Comparison of ENCODE assay signal across 8 mouse cellular contexts in the genomic region with DNA sequence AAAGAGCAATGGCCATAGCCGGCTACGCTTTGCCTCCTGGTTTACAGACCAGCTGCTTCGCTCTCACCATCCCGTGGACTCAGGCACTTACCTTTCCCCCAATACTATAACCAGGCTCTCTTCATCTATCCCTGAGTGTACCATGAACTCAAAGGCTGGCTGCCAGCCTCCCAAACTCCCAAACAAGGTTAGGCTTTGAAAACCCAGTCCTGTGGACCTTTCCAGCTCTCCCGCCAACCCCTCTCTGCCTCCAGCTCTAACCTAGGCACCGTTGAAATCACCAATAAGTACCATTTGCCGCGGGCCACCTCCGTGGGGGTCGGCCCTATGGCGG. TPM values are rescaled to one million over a fixed set of nuclear protein-coding genes. Genes with fewer than 3 reads are reported as not detected.
DNase-seq lines count a peak whose midpoint lies in the region; ATAC-seq and TF ChIP-seq lines count a peak whose summit lies in the region.

No protein-coding gene starts in this region.

- intact Hi-C loops in gastrocnemius, adult 2 months (cut with DNase I), result no loop called here

- 3% methylated on average over 11 of the region's 11 CpGs for WGBS in hindbrain, embryonic 10.5 days
- WGBS in liver, embryonic 15.5 days (ENCODE audit: insufficient replicate concordance), result 2% methylated on average over 11 of the region's 11 CpGs

- peak overlapping the region; percentile 90 for H3K4me2 ChIP-seq in liver, embryonic 15.5 days

- H3K27me3 ChIP-seq in E14TG2a.4 (ENCODE audit: insufficient read depth, low read length), result peaks cover 9% of the 10 kb centered on the region
- H3K27me3 ChIP-seq in hindbrain, embryonic 10.5 days (ENCODE audit: insufficient read depth, poor library complexity, severe bottlenecking), result no peaks in the 10 kb centered on the region
- no peaks in the 10 kb centered on the region for H3K27me3 ChIP-seq in liver, embryonic 15.5 days

- no peak for TF ChIP-seq CTCF in gastrocnemius, adult 2 months (IDR thresholded peaks at IDR 0.05)
- TF ChIP-seq CTCF in E14TG2a.4 (conservative IDR thresholded peaks at IDR 0.05; ENCODE audit: low read length), result no peak

- no peak for DNase-seq in gastrocnemius, adult 2 months
- DNase-seq in gastrocnemius, postnatal 25 days, result no peak
- no peak for DNase-seq in hindbrain, embryonic 10.5 days (ENCODE audit: low spot score)
- no peak for DNase-seq in spleen, postnatal 36 days (ENCODE audit: low spot score in 2 of 2)

- H3K9me3 ChIP-seq in E14TG2a.4 (ENCODE audit: low read length), result no peaks in the 10 kb centered on the region
- peaks cover 10% of the 10 kb centered on the region for H3K9me3 ChIP-seq in hindbrain, embryonic 10.5 days
- no peaks in the 10 kb centered on the region for H3K9me3 ChIP-seq in liver, embryonic 15.5 days (replicated peaks)

- no peak for ATAC-seq in liver, embryonic 15.5 days (ENCODE audit: insufficient read depth)
- no peak for ATAC-seq in granulocyte monocyte progenitor cell, adult 5-6 weeks (replicated peaks; ENCODE audit: poor library complexity, severe bottlenecking)
- ATAC-seq in monocyte, adult 5-6 weeks (replicated peaks; ENCODE audit: insufficient number of reproducible peaks, low FRiP score, low TSS enrichment, poor library complexity, severe bottlenecking), result no peak

- peak overlapping the region; percentile 96 for H3K9ac ChIP-seq in liver, embryonic 15.5 days

- peak overlapping the region; percentile 98 for H3K27ac ChIP-seq in gastrocnemius, adult 2 months
- peak overlapping the region; percentile 98 for H3K27ac ChIP-seq in hindbrain, embryonic 10.5 days
- H3K27ac ChIP-seq in liver, embryonic 15.5 days (replicated peaks), result peak overlapping the region; percentile 94

- peaks cover 64% of the 10 kb centered on the region for H3K36me3 ChIP-seq in E14TG2a.4 (ENCODE audit: insufficient read depth, low read length)
- H3K36me3 ChIP-seq in hindbrain, embryonic 10.5 days, result peaks cover 46% of the 10 kb centered on the region
- peaks cover 46% of the 10 kb centered on the region for H3K36me3 ChIP-seq in liver, embryonic 15.5 days (replicated peaks)

- peak overlapping the region; percentile 100 for H3K4me3 ChIP-seq in gastrocnemius, adult 2 months
- H3K4me3 ChIP-seq in E14TG2a.4 (replicated peaks; ENCODE audit: low read length), result peak overlapping the region; percentile 97
- H3K4me3 ChIP-seq in hindbrain, embryonic 10.5 days, result peak overlapping the region; percentile 100
- H3K4me3 ChIP-seq in liver, embryonic 15.5 days (replicated peaks), result peak overlapping the region; percentile 94

- H3K4me1 ChIP-seq in E14TG2a.4 (replicated peaks; ENCODE audit: low read depth, low read length), result peaks cover 82% of the 10 kb centered on the region
- H3K4me1 ChIP-seq in hindbrain, embryonic 10.5 days (replicated peaks), result peaks cover 56% of the 10 kb centered on the region
- H3K4me1 ChIP-seq in liver, embryonic 15.5 days (replicated peaks), result peaks cover 84% of the 10 kb centered on the region

RNA-seq across cellular contexts. Expression of a gene that starts 1.5 kb away (rescaled TPM):
- total RNA-seq in gastrocnemius, adult 2 months (2021), result 10 to 100 TPM; 48.4 to 49.1 TPM
- total RNA-seq in gastrocnemius, postnatal 25 days (2021), result 10 to 100 TPM; 34.5 to 38.6 TPM
- 22.6 and 30.4 TPM in 2 replicates for polyA plus RNA-seq in hindbrain, embryonic 10.5 days (2016; fragmentation: Nextera tagmentation; extraction: Ambion mirVana)
- 10.2 and 15.7 TPM in 2 replicates for polyA plus RNA-seq in liver, embryonic 15.5 days (2015; fragmentation: Nextera tagmentation; extraction: Ambion mirVana)
- total RNA-seq in granulocyte monocyte progenitor cell, adult 5-6 weeks (2014; fragmentation: Nextera tagmentation), result 29.7 and 32.3 TPM in 2 replicates
- 11.9 and 17.8 TPM in 2 replicates for total RNA-seq in granulocyte monocyte progenitor cell, adult 5-6 weeks (2017)
- total RNA-seq in monocyte, adult 5-6 weeks (2017), result 8.9 to 26.0 TPM (median 18.8 TPM) in 3 replicates

RNA-seq across cellular contexts. Expression of a gene that starts 15.7 kb away (rescaled TPM):
- total RNA-seq in gastrocnemius, adult 2 months (2021), result under 1 TPM; 0.45 to 0.51 TPM
- total RNA-seq in gastrocnemius, postnatal 25 days (2021), result under 1 TPM; 0.28 to 0.40 TPM
- polyA plus RNA-seq in hindbrain, embryonic 10.5 days (2016; fragmentation: Nextera tagmentation; extraction: Ambion mirVana), result 0.22 and 0.72 TPM in 2 replicates
- 0.60 and 0.81 TPM in 2 replicates for polyA plus RNA-seq in liver, embryonic 15.5 days (2015; fragmentation: Nextera tagmentation; extraction: Ambion mirVana)
- total RNA-seq in granulocyte monocyte progenitor cell, adult 5-6 weeks (2014; fragmentation: Nextera tagmentation), result 3.9 and 7.0 TPM in 2 replicates
- 3.8 and 3.9 TPM in 2 replicates for total RNA-seq in granulocyte monocyte progenitor cell, adult 5-6 weeks (2017)
- 4.2 to 8.9 TPM (median 5.1 TPM) in 3 replicates for total RNA-seq in monocyte, adult 5-6 weeks (2017)

RNA-seq across cellular contexts. Expression of a gene that starts 16.0 kb away (rescaled TPM):
- 10 to 100 TPM; 73.4 to 74.2 TPM for total RNA-seq in gastrocnemius, adult 2 months (2021)
- total RNA-seq in gastrocnemius, postnatal 25 days (2021), result 10 to 100 TPM; 58.1 to 58.5 TPM
- polyA plus RNA-seq in hindbrain, embryonic 10.5 days (2016; fragmentation: Nextera tagmentation; extraction: Ambion mirVana), result 177 and 188 TPM in 2 replicates
- 79.6 and 90.9 TPM in 2 replicates for polyA plus RNA-seq in liver, embryonic 15.5 days (2015; fragmentation: Nextera tagmentation; extraction: Ambion mirVana)
- total RNA-seq in granulocyte monocyte progenitor cell, adult 5-6 weeks (2014; fragmentation: Nextera tagmentation), result 66.1 and 70.9 TPM in 2 replicates
- 37.8 and 44.3 TPM in 2 replicates for total RNA-seq in granulocyte monocyte progenitor cell, adult 5-6 weeks (2017)
- 52.9 to 68.5 TPM (median 62.3 TPM) in 3 replicates for total RNA-seq in monocyte, adult 5-6 weeks (2017)

RNA-seq across cellular contexts. Expression of a gene that starts 42.9 kb away (rescaled TPM):
- total RNA-seq in gastrocnemius, adult 2 months (2021), result 10 to 100 TPM; 13.7 to 15.1 TPM
- 10 to 100 TPM; 11.2 to 12.4 TPM for total RNA-seq in gastrocnemius, postnatal 25 days (2021)
- polyA plus RNA-seq in hindbrain, embryonic 10.5 days (2016; fragmentation: Nextera tagmentation; extraction: Ambion mirVana), result 57.5 and 68.8 TPM in 2 replicates
- 12.2 and 13.4 TPM in 2 replicates for polyA plus RNA-seq in liver, embryonic 15.5 days (2015; fragmentation: Nextera tagmentation; extraction: Ambion mirVana)
- 24.2 and 40.8 TPM in 2 replicates for total RNA-seq in granulocyte monocyte progenitor cell, adult 5-6 weeks (2014; fragmentation: Nextera tagmentation)
- total RNA-seq in granulocyte monocyte progenitor cell, adult 5-6 weeks (2017), result 19.6 TPM in 2 replicates
- total RNA-seq in monocyte, adult 5-6 weeks (2017), result 43.4 to 59.5 TPM (median 53.5 TPM) in 3 replicates

RNA-seq across cellular contexts. Expression of a gene that starts 43.8 kb away (rescaled TPM):
- not detected for total RNA-seq in gastrocnemius, adult 2 months (2021)
- not detected for total RNA-seq in gastrocnemius, postnatal 25 days (2021)
- 0.09 and 0.10 TPM in 2 replicates for polyA plus RNA-seq in hindbrain, embryonic 10.5 days (2016; fragmentation: Nextera tagmentation; extraction: Ambion mirVana)
- not detected in 2 replicates for polyA plus RNA-seq in liver, embryonic 15.5 days (2015; fragmentation: Nextera tagmentation; extraction: Ambion mirVana)
- total RNA-seq in granulocyte monocyte progenitor cell, adult 5-6 weeks (2014; fragmentation: Nextera tagmentation), result not detected in 2 replicates
- total RNA-seq in granulocyte monocyte progenitor cell, adult 5-6 weeks (2017), result not detected in 2 replicates
- total RNA-seq in monocyte, adult 5-6 weeks (2017), result not detected in 3 replicates
